Mouse (Mus musculus) embryonic facial prominence, embryonic 11.5 days (tissue): ENCODE results near the gene Ralgapa2. TPM values are rescaled to one million over a fixed set of nuclear protein-coding genes. Genes with fewer than 3 reads are reported as not detected.

Experiments
- ATAC-seq: fragments of 200-750 bp; cut with Nextera tagmentation; replicated peaks from 2 replicates; pipeline ENCODE4 v1.8.0; 2017; ENCODE audit warnings: low read depth; ENCODE audit not compliant: insufficient number of reproducible peaks, low FRiP score, low TSS enrichment
- DNase-seq: peaks from one replicate; pipeline ENCODE4 v3.0.0-alpha.2; 2015; ENCODE audit warnings: low spot score
- H3K27ac ChIP-seq: fragments of 300-500 bp; sonication (generic); replicated peaks from 2 replicates; pipeline ENCODE4 v1.5.1; 2014; ENCODE audit warnings: mild to moderate bottlenecking, low read depth, low read length, control low read depth
- H3K27me3 ChIP-seq: fragments of 300-500 bp; sonication (generic); 2 replicates; pipeline ENCODE4 v1.6.1; 2014; ENCODE audit warnings: mild to moderate bottlenecking, low read length, moderate library complexity, mixed read lengths; ENCODE audit not compliant: control insufficient read depth, insufficient read depth
- H3K36me3 ChIP-seq: fragments of 300-500 bp; sonication (generic); replicated peaks from 2 replicates; pipeline ENCODE4 v1.6.1; 2014; ENCODE audit warnings: low read depth, mild to moderate bottlenecking, low read length, moderate library complexity, mixed read lengths; ENCODE audit not compliant: control insufficient read depth, insufficient read depth
- H3K4me1 ChIP-seq: fragments of 300-500 bp; sonication (generic); 2 replicates; pipeline ENCODE4 v1.6.1; 2014; ENCODE audit warnings: low read length, mixed read lengths; ENCODE audit not compliant: control insufficient read depth, insufficient read depth
- H3K4me2 ChIP-seq: fragments of 300-500 bp; sonication (generic); 2 replicates; pipeline ENCODE4 v1.6.1; 2014; ENCODE audit warnings: low read depth, mild to moderate bottlenecking, control low read depth, low read length, moderate library complexity
- H3K4me3 ChIP-seq: fragments of 300-500 bp; sonication (generic); 2 replicates; pipeline ENCODE4 v1.5.1; 2014; ENCODE audit warnings: low read depth, low read length, control low read depth
- H3K9ac ChIP-seq: fragments of 300-500 bp; sonication (generic); replicated peaks from 2 replicates; pipeline ENCODE4 v1.6.1; 2014; ENCODE audit warnings: mild to moderate bottlenecking, control low read depth, low read length
- H3K9me3 ChIP-seq: fragments of 300-500 bp; sonication (generic); replicated peaks from 2 replicates; pipeline ENCODE4 v1.6.1; 2016; ENCODE audit warnings: mild to moderate bottlenecking, low read length, inconsistent platforms, mixed read lengths; ENCODE audit not compliant: control insufficient read depth
- WGBS: fragments of 180-500 bp; shearing (Covaris S2); extraction: QIAGEN DNeasy Blood & Tissue Kit; methylation state at CpG from one replicate; pipeline ENCODE4 v1.1.7; 2014; 5-methylcytosine and 5-hydroxymethylcytosine counted together
- polyA plus RNA-seq: library from polyadenylated mRNA; unstranded; fragments of >200 nt; fragmentation: Nextera tagmentation; extraction: Ambion mirVana; gene quantifications from 2 replicates; pipeline ENCODE4 v1.2.1, GENCODE M21; 2014

Ralgapa2 gene
- polyA plus RNA-seq, 1 experiment from 2014 or later: 8.2 TPM

GRCm38 (mm10) chr2:146423032-146423691 lies 89.0 kb downstream of the Ralgapa2 start:
- no peaks in the 10 kb centered on the region for H3K9me3 ChIP-seq
- no peaks in the 10 kb centered on the region for H3K27me3 ChIP-seq
- DNase-seq (no peak), ATAC-seq (no peak)
- no peaks in the 10 kb centered on the region for H3K36me3 ChIP-seq
- WGBS: 87% methylated on average over 5 of the region's 5 CpGs
- no peak overlapping the region for H3K4me2 ChIP-seq
- H3K9ac ChIP-seq: no peak overlapping the region
- no peak overlapping the region for H3K4me3 ChIP-seq
- H3K4me1 ChIP-seq: no peaks in the 10 kb centered on the region
- H3K27ac ChIP-seq: no peak overlapping the region

GRCm38 (mm10) chr2:146416283-146416682 lies 95.9 kb downstream of the Ralgapa2 start:
- no peaks in the 10 kb centered on the region for H3K9me3 ChIP-seq
- no peaks in the 10 kb centered on the region for H3K27me3 ChIP-seq
- ATAC-seq (no peak), DNase-seq (no peak)
- H3K27ac ChIP-seq: no peak overlapping the region
- no peak overlapping the region for H3K9ac ChIP-seq
- H3K36me3 ChIP-seq: no peaks in the 10 kb centered on the region
- H3K4me3 ChIP-seq: no peak overlapping the region
- H3K4me2 ChIP-seq: no peak overlapping the region
- WGBS: 79% methylated on average over 2 of the region's 2 CpGs
- H3K4me1 ChIP-seq: no peaks in the 10 kb centered on the region

- DNase-seq (peak; percentile 87), ATAC-seq (peak; percentile 75; the same call in 1 of the 2 replicates)
- no peak overlapping the region for H3K4me2 ChIP-seq
- no peaks in the 10 kb centered on the region for H3K4me1 ChIP-seq
- WGBS: 37% methylated on average over 8 of the region's 8 CpGs
- H3K27ac ChIP-seq: no peak overlapping the region
- H3K36me3 ChIP-seq: no peaks in the 10 kb centered on the region
- no peak overlapping the region for H3K4me3 ChIP-seq
- H3K27me3 ChIP-seq: no peaks in the 10 kb centered on the region
- H3K9ac ChIP-seq: no peak overlapping the region
- H3K9me3 ChIP-seq: no peaks in the 10 kb centered on the region
Measured at GRCm38 (mm10) chr2:146414484-146415291, 97.5 kb downstream of the Ralgapa2 start.

GRCm38 (mm10) chr2:146412733-146413132 lies 99.4 kb downstream of the Ralgapa2 start:
- Histone ChIP-seq H3K9ac (no peak overlapping the region), H3K4me2 (no peak overlapping the region), H3K27me3 (no peaks in the 10 kb centered on the region), H3K27ac (no peak overlapping the region), H3K9me3 (no peaks in the 10 kb centered on the region), H3K36me3 (no peaks in the 10 kb centered on the region), H3K4me1 (no peaks in the 10 kb centered on the region), H3K4me3 (no peak overlapping the region)
- peak; percentile 2 for DNase-seq
- 69% methylated on average over 9 of the region's 9 CpGs for WGBS
- no peak for ATAC-seq

- no peak for DNase-seq
- Histone ChIP-seq H3K27me3 (no peaks in the 10 kb centered on the region), H3K4me3 (no peak overlapping the region), H3K9ac (no peak overlapping the region), H3K4me1 (no peaks in the 10 kb centered on the region), H3K4me2 (no peak overlapping the region), H3K36me3 (no peaks in the 10 kb centered on the region), H3K27ac (no peak overlapping the region), H3K9me3 (no peaks in the 10 kb centered on the region)
- ATAC-seq: no peak
- WGBS: 77% methylated on average over 5 of the region's 5 CpGs
Measured at GRCm38 (mm10) chr2:146411904-146412303, 100.2 kb downstream of the Ralgapa2 start.

GRCm38 (mm10) chr2:146407078-146407477 lies 105.1 kb downstream of the Ralgapa2 start:
- H3K4me3 ChIP-seq: no peak overlapping the region
- 93% methylated on average over 4 of the region's 4 CpGs for WGBS
- H3K9ac ChIP-seq: no peak overlapping the region
- H3K4me1 ChIP-seq: no peaks in the 10 kb centered on the region
- no peaks in the 10 kb centered on the region for H3K9me3 ChIP-seq
- ATAC-seq: no peak
- no peak for DNase-seq
- no peaks in the 10 kb centered on the region for H3K27me3 ChIP-seq
- H3K4me2 ChIP-seq: no peak overlapping the region
- H3K27ac ChIP-seq: no peak overlapping the region
- no peaks in the 10 kb centered on the region for H3K36me3 ChIP-seq

GRCm38 (mm10) chr2:146401588-146401987 lies 110.6 kb downstream of the Ralgapa2 start:
- Histone ChIP-seq H3K36me3 (no peaks in the 10 kb centered on the region), H3K4me1 (no peaks in the 10 kb centered on the region), H3K9me3 (no peaks in the 10 kb centered on the region), H3K27me3 (no peaks in the 10 kb centered on the region), H3K4me3 (no peak overlapping the region), H3K27ac (no peak overlapping the region), H3K4me2 (no peak overlapping the region), H3K9ac (no peak overlapping the region)
- no peak; the same call in 1 of the 2 replicates for ATAC-seq
- DNase-seq: no peak

- no peak overlapping the region for H3K9ac ChIP-seq
- H3K4me1 ChIP-seq: no peaks in the 10 kb centered on the region
- WGBS: 36% methylated on average over 2 of the region's 2 CpGs
- no peaks in the 10 kb centered on the region for H3K9me3 ChIP-seq
- no peak overlapping the region for H3K27ac ChIP-seq
- H3K4me3 ChIP-seq: no peak overlapping the region
- ATAC-seq (no peak), DNase-seq (no peak)
- no peaks in the 10 kb centered on the region for H3K27me3 ChIP-seq
- H3K36me3 ChIP-seq: no peaks in the 10 kb centered on the region
- H3K4me2 ChIP-seq: no peak overlapping the region
Measured at GRCm38 (mm10) chr2:146400738-146401137, 111.4 kb downstream of the Ralgapa2 start.
